Mouse (Mus musculus) neural tube, embryonic 14.5 days (tissue): ENCODE measurements around the gene Rab11a. TPM values are rescaled to one million over a fixed set of nuclear protein-coding genes. Genes with fewer than 3 reads are reported as not detected.
"Not testable (repeated sequence)": the region's sequence is repeated elsewhere in the genome, so short reads cannot be mapped to it uniquely, and the experiment has no call there.

Source experiments
- ATAC-seq: fragments of 200-750 bp; cut with Nextera tagmentation; 2 replicates; pipeline ENCODE4 v1.8.0; 2017; ENCODE audit warnings: low read depth, mild to moderate bottlenecking, moderate TSS enrichment, moderate library complexity
- H3K27ac ChIP-seq: fragments of 300-500 bp; sonication (generic); 2 replicates; pipeline ENCODE4 v1.5.1; 2014; ENCODE audit warnings: low read depth, mild to moderate bottlenecking, control low read depth, low read length, moderate library complexity, mixed read lengths
- H3K27me3 ChIP-seq: fragments of 300-500 bp; sonication (generic); 2 replicates; pipeline ENCODE4 v1.6.1; 2014; ENCODE audit warnings: low read length; ENCODE audit not compliant: control insufficient read depth, insufficient read depth
- H3K36me3 ChIP-seq: fragments of 300-500 bp; sonication (generic); 2 replicates; pipeline ENCODE4 v1.6.1; 2014; ENCODE audit warnings: low read length, mixed read lengths; ENCODE audit not compliant: control insufficient read depth, insufficient read depth
- H3K4me1 ChIP-seq: fragments of 300-500 bp; sonication (generic); 2 replicates; pipeline ENCODE4 v1.6.1; 2014; ENCODE audit warnings: low read length; ENCODE audit not compliant: control insufficient read depth, insufficient read depth
- H3K4me2 ChIP-seq: fragments of 300-500 bp; sonication (generic); 2 replicates; pipeline ENCODE4 v1.6.1; 2014; ENCODE audit warnings: mild to moderate bottlenecking, low read depth, low read length, control low read depth
- H3K4me3 ChIP-seq: fragments of 300-500 bp; sonication (generic); 2 replicates; pipeline ENCODE4 v1.5.1; 2014; ENCODE audit warnings: low read depth, low read length, control low read depth, mixed read lengths
- H3K9ac ChIP-seq: fragments of 300-500 bp; sonication (generic); replicated peaks from 2 replicates; pipeline ENCODE4 v1.6.1; 2014; ENCODE audit warnings: low read depth, mild to moderate bottlenecking, control low read depth, low read length, mixed read lengths
- H3K9me3 ChIP-seq: fragments of 300-500 bp; sonication (generic); 2 replicates; pipeline ENCODE4 v1.6.1; 2016; ENCODE audit warnings: low read length; ENCODE audit not compliant: control insufficient read depth
- WGBS: fragments of 180-500 bp; shearing (Covaris S2); extraction: QIAGEN DNeasy Blood & Tissue Kit; methylation state at CpG from one replicate; pipeline ENCODE4 v1.1.7; 2014; 5-methylcytosine and 5-hydroxymethylcytosine counted together
- polyA plus RNA-seq: library from polyadenylated mRNA; unstranded; fragments of >200 nt; fragmentation: Nextera tagmentation; extraction: Ambion mirVana; gene quantifications from 2 replicates; pipeline ENCODE4 v1.2.1, GENCODE M21; 2014

Gene Rab11a
- polyA plus RNA-seq, 1 experiment from 2014 or later: 457 TPM

DNA sequence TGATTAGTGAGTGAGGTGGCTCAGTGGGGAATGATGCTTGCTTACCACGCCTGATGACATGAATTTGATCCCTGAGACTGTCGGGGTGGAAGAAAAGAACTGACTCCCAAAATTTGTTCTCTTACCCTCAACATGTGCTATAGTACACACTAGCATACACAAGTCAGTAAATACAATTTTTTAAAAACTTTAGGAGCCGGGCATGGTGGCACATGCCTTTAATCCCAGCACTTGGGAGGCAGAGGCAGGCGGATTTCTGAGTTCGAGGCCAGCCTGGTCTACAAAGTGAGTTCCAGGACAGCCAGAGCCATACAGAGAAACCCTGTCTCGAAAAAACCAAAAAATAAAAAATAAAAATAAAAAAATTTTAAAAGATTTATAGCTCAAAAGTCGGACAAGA, 2.6 kb downstream of the Rab11a start:
- H3K27ac ChIP-seq, H3K9me3 ChIP-seq, H3K4me1 ChIP-seq, ATAC-seq, H3K4me3 ChIP-seq, H3K27me3 ChIP-seq, H3K36me3 ChIP-seq, H3K9ac ChIP-seq, H3K4me2 ChIP-seq: not testable (repeated sequence)
- WGBS: 93% methylated on average over 7 of the region's 7 CpGs

DNA sequence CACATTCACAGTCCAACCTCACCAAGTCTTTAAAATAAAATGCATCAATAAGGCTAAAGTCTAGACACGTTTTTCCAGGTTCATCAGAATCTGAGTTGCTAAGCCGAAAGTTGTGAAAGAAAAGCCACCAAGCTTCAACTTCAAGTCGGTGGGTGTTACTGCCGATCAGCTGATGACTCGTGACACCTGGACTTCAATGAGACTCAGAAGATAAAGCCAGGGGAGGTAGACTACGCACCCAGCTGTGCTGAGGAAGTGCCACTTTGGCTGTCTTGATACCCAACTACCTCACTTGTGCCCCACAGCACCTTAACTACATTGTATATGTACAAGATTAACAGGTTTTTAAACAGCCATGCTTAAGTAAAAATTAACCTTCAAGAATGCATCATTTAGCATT, 3.4 kb downstream of the Rab11a start:
- Histone ChIP-seq H3K4me3 (no peak overlapping the region), H3K27me3 (peaks cover 2% of the 10 kb centered on the region; the same call in 1 of the 2 replicates), H3K36me3 (no peaks in the 10 kb centered on the region), H3K27ac (no peak overlapping the region), H3K9ac (no peak overlapping the region), H3K4me2 (no peak overlapping the region), H3K9me3 (no peaks in the 10 kb centered on the region), H3K4me1 (peaks cover 6% of the 10 kb centered on the region)
- WGBS: 87% methylated on average over 6 of the region's 6 CpGs
- ATAC-seq: no peak

DNA sequence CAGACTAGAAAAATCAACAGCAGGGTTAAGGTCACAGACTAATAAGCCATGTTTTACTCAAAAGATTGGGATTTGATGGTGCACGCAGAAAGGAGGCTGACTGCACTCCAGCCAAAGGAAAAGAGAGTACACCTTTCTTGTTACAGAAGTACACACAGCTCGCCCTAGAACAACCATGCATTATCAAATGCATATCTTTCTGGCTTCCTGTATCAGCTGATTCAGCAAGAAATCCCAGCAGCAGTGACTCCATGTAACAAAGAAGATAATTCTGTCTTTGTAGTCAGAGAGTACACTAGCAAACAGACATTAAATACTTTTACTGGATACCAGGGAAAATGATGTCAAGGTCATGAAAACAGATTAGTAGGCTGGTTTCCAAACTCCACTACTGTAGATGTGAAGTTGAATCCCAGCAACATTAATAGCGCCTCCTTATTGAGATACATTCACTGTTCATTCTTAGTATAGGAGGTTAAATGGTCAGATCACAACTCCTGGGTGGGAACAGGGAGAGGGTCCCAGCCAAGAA, 6.5 kb downstream of the Rab11a start:
- 89% methylated on average over 3 of the region's 3 CpGs for WGBS
- no peak for ATAC-seq

DNA sequence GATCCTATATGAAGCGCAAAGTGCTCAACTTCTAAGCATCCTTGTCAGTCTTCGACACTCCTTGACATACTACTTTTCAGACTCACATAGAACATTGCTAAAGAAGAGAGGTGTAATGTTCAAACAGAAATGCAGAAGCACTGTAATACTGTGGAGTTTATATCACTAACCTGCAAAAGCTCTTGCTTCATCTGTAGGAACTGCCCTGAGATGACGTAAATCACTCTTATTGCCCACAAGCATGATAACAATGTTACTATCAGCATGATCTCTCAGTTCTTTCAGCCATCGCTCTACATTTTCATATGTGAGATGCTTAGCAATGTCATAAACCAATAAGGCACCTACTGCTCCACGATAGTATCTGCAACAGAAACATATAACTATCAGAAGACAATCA, 11.1 kb downstream of the Rab11a start:
- Histone ChIP-seq H3K9me3 (no peaks in the 10 kb centered on the region), H3K4me1 (no peaks in the 10 kb centered on the region), H3K27me3 (no peaks in the 10 kb centered on the region), H3K9ac (no peak overlapping the region), H3K4me3 (no peak overlapping the region), H3K27ac (no peak overlapping the region), H3K4me2 (no peak overlapping the region), H3K36me3 (peaks cover 21% of the 10 kb centered on the region)
- WGBS: 96% methylated on average over 5 of the region's 5 CpGs
- no peak for ATAC-seq

More for the DNA sequence above, 6.5 kb downstream of the Rab11a start:
- Histone ChIP-seq H3K4me1 (peaks cover 4% of the 10 kb centered on the region), H3K27ac (no peak overlapping the region), H3K9ac (no peak overlapping the region), H3K9me3 (no peaks in the 10 kb centered on the region), H3K27me3 (no peaks in the 10 kb centered on the region), H3K4me3 (no peak overlapping the region), H3K4me2 (no peak overlapping the region), H3K36me3 (peaks cover 7% of the 10 kb centered on the region; the same call in 1 of the 2 replicates)

DNA sequence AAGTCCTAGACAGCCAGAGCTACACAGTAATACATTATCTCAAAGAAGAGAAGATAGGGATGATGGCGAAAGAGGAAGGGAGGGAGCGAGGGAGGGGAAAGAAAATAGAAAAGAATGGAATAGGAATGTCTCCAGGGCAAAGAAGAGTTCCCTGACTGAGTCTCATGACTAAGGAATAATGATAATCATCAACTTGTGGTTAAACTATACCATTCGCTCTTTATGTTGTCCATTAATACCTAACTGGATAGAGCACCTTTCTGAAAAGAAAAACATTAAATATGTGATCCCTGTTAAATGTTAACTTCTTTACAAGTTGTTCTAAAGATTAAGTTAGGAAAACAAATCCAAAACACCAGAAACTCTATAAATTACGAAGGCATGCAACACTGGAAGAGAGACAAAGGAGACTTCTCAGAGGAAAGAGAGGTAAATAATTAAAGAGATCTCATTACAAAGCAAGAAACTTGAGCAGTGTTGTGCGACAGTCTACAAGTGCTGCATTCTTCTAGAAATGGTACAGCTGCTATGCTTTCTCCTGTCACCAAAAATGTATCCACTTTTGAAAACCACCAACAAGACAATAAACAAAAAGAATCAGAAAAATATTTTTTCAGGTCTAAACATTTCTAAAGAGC, 17.9 kb downstream of the Rab11a start:
- H3K9me3 ChIP-seq: no peaks in the 10 kb centered on the region
- WGBS: 74% methylated on average over 5 of the region's 5 CpGs
- no peak overlapping the region for H3K9ac ChIP-seq
- H3K27ac ChIP-seq: no peak overlapping the region
- no peak overlapping the region for H3K4me3 ChIP-seq
- no peaks in the 10 kb centered on the region for H3K27me3 ChIP-seq
- ATAC-seq: no peak
- H3K4me2 ChIP-seq: no peak overlapping the region
- peaks cover 7% of the 10 kb centered on the region; the same call in 1 of the 2 replicates for H3K36me3 ChIP-seq
- H3K4me1 ChIP-seq: no peaks in the 10 kb centered on the region

DNA sequence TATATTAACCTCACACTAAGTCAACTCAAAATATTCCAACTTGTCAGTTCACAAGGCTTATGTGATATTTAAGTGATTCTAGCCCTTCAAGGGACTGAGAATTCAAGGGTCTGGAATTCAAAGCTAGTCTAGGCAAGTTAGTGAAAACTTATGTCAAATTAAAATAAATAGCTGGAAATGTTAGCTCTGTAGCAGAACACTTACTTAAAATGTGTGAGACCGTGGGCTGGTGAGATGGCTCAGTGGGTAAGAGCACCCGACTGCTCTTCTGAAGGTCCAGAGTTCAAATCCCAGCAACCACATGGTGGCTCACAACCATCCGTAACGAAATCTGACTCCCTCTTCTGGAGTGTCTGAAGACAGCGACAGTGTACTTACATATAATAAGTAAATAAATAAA, 27.3 kb downstream of the Rab11a start:
- ATAC-seq: not testable (repeated sequence)

DNA sequence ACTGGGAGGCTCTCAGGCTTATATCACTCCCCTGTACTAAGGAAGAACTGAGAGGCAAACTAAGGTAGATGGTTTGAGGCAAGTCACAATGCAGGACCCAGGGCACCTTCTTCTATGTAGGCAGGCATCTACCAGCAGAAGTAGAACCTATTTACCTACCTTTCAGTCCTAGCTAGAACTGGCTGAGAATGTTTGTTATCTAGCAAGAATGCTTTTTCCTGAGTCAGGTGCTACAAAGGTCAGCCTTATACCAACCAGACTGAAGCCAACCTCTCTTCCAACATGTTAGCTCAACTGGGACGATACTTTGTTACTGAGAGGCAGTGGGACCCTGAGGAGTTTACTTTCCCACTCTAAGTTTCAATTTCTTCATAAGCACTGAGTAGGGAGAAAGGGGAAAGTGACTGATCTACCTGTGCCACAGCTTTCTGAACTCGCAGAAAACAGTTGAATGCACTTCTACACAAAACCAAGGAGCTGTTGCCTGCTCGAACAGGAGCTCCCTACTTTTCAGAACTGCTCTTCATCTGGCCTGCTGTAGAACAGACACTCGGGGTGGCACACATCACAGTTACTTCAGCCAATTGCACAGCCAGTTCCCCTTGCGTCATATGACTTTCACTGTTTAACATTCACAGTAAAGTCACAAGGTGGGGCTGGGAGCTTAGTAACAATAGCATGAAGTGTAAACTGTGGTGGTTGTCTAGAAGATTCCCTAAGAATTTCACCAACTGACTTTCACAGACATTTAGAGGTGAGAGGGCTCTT, 33.3 kb downstream of the Rab11a start:
- no peak overlapping the region for H3K4me2 ChIP-seq
- no peak overlapping the region for H3K4me3 ChIP-seq
- 92% methylated on average over 5 of the region's 5 CpGs for WGBS
- no peak overlapping the region for H3K9ac ChIP-seq
- H3K9me3 ChIP-seq: no peaks in the 10 kb centered on the region
- no peak for ATAC-seq
- no peaks in the 10 kb centered on the region for H3K4me1 ChIP-seq
- H3K36me3 ChIP-seq: peaks cover 5% of the 10 kb centered on the region
- no peak overlapping the region for H3K27ac ChIP-seq
- H3K27me3 ChIP-seq: no peaks in the 10 kb centered on the region

More for the DNA sequence above, 27.3 kb downstream of the Rab11a start:
- not testable (repeated sequence) for H3K4me3 ChIP-seq, H3K9me3 ChIP-seq, H3K27ac ChIP-seq, H3K36me3 ChIP-seq, H3K27me3 ChIP-seq, H3K9ac ChIP-seq, H3K4me2 ChIP-seq, H3K4me1 ChIP-seq
- WGBS: 90% methylated on average over 3 of the region's 5 CpGs

DNA sequence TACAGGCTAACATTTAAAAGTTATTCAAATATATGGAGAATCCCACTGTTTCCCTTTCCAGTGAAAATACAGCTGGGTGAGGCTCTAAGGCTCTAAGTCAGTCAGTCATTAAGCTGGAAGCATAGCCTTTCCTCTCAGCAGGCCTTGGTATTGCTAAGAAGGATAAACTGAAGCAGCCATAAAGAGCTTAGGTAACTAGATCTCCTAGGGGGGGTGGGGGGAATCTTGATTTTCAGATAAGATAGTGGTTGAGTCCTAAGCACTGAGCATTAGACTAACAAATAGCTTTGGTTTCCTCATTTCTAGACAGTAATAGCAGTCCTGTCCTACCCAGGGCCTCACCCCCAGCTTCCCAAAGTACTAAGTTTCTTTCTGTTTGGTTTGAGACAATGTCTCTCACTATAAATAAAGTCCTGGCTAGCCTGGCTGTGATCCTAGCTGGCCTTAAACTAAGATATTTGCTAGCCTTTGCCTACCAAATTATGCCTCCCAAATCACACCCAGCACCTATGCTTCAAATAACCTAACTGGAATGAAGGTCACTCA, 34.1 kb downstream of the Rab11a start:
- Histone ChIP-seq H3K4me3 (no peak overlapping the region), H3K9ac (no peak overlapping the region), H3K4me1 (no peaks in the 10 kb centered on the region), H3K27ac (no peak overlapping the region), H3K36me3 (peaks cover 5% of the 10 kb centered on the region), H3K9me3 (no peaks in the 10 kb centered on the region), H3K4me2 (no peak overlapping the region), H3K27me3 (no peaks in the 10 kb centered on the region)
- no peak for ATAC-seq

DNA sequence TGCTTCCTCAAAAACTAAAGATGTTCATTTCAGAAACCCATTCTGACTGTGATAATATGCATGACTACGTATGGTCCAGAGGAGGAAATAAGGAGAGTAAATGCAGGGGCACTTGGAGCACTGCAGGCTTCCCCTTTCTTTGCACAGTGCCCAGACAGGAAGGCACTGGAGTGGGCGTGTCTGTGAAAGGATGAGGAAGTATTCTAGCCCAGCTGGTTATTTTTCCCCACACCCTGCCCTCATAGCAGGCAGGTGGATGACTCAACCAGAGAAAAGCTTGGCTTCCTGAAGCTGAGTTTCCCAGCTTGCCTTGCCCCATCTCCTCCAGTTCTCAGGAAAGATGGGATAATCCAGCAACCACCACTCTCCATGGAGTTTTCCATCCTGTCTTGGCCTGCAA, 34.6 kb downstream of the Rab11a start:
- Histone ChIP-seq H3K4me1 (no peaks in the 10 kb centered on the region), H3K27me3 (no peaks in the 10 kb centered on the region), H3K4me2 (no peak overlapping the region), H3K4me3 (no peak overlapping the region), H3K9ac (no peak overlapping the region), H3K9me3 (no peaks in the 10 kb centered on the region), H3K36me3 (peaks cover 8% of the 10 kb centered on the region), H3K27ac (no peak overlapping the region)
- 83% methylated on average over 2 of the region's 2 CpGs for WGBS
- ATAC-seq: no peak
